Mouse (Mus musculus) layer of hippocampus, adult 2 months (tissue): ENCODE measurements around the gene Fau. TPM values are rescaled to one million over a fixed set of nuclear protein-coding genes. Genes with fewer than 3 reads are reported as not detected.

Experiments
- DNase-seq, 2 experiments: peaks; one replicate each; pipeline ENCODE4 v3.0.0; 2022; ENCODE audit warnings: low spot score in 2 of 2
- H3K27ac ChIP-seq: fragments of 200-600 bp; 2 replicates; pipeline ENCODE4 v1.8.1; 2022
- H3K4me3 ChIP-seq: fragments of 200-600 bp; 2 replicates; pipeline ENCODE4 v1.8.1; 2022; ENCODE audit warnings: mild to moderate bottlenecking
- CTCF ChIP-seq: fragments of 200-600 bp; conservative IDR thresholded peaks from 2 replicates; pipeline ENCODE4 v1.8.1; 2022; ENCODE audit warnings: antibody characterized with exemption, mild to moderate bottlenecking, moderate library complexity
- total RNA-seq, 2 experiments: library from RNA; stranded (reverse); gene quantifications; 2 replicates each; pipeline ENCODE4 v1.2.3; 2021

Gene Fau
- total RNA-seq, 2 experiments from 2014 or later = 676 to 714 TPM

DNA sequence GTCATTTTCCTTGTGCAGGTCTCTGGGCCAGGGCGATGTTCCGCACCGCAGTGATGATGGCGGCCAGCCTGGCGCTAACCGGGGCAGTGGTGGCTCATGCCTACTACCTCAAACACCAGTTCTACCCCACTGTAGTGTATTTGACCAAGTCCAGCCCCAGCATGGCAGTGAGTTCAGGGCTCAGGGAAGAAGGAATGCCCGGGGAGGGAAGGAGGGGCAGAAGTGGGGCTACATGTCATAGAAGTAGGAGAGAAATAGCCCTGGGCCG, 9.8 kb upstream of the Fau start:
- peak overlapping the region; percentile 99 for H3K4me3 ChIP-seq
- DNase-seq = no peak
- H3K27ac ChIP-seq = peak overlapping the region; percentile 99; the same call in 1 of the 2 replicates
- TF ChIP-seq CTCF = no peak

DNA sequence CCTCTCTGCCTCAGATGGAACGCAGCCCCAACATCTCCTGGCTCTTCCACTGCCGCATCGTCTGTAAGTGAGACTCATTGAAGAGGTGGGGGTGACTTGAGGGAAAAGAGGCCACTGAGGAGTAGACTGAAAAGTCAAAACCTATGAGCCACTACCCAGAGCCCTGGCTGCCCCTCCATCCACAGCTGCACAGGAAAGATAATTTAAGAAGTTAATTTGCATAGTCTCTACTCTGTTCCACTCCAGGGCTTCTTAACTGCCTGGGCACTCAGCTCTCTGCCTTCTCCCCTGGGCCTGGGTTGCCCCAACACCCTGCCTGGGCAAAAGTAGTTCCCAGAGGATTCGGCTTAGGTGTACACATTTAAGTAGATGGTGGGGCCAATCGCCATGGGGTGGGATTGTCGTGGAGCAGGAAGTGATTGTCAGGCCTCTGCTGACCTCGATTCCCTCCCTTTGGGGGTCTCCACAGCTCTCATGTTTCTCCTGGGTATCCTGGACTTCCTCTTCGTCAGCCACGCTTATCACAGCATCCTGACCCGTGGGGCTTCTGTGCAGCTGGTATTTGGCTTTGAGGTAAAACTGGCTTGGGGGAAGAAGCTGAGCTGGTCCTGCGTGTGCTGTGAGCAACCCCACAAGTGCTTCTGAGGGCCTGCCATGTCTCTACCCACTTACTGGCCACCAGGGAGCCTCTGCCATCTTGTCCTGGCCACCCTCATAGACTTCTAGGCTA, 8.8 kb upstream of the Fau start:
- no peak for TF ChIP-seq CTCF
- no peak overlapping the region for H3K27ac ChIP-seq
- DNase-seq = no peak
- H3K4me3 ChIP-seq = no peak overlapping the region

DNA sequence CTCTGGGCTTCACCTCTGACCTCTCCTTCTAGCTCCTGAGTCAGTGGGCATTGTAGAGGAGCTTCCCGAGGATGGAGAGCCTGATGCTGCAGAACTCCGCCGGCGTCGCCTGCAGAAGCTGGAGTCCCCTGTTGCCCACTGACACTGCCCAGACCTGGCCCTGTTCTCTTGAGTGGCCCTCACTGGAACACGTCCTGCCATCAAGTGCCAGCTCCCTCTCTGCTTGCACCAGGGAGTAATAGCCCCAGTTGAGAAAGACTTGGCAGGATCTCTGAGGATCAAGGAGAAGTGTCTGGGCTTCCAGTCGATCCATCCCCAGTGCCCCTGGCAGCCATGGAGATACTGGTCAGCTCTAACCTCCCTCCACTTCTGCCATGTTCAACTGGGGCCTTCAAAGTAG, 5.1 kb upstream of the Fau start:
- Histone ChIP-seq H3K27ac (no peak overlapping the region), H3K4me3 (no peak overlapping the region)
- DNase-seq = no peak
- no peak for TF ChIP-seq CTCF

DNA sequence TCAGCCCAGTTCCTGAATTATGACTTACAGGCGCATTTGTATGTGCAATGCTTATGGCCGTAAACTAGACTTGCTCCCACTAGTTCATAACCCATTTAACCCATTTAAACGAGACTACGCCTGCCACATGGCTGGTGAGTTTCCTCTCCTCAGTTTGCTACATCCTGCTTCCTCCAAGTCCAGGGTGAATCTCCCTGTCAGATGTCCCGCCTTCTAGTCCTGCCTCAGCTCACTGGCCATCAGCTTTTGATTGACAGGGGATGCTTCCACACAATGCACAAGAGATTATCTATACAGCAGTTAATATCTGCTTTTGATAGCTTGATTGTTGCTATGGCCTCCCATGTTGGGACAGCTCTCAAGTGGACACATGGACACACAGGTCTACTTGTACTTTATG, 3.3 kb upstream of the Fau start:
- no peak overlapping the region for H3K27ac ChIP-seq
- TF ChIP-seq CTCF = no peak
- DNase-seq = no peak
- H3K4me3 ChIP-seq = no peak overlapping the region

DNA sequence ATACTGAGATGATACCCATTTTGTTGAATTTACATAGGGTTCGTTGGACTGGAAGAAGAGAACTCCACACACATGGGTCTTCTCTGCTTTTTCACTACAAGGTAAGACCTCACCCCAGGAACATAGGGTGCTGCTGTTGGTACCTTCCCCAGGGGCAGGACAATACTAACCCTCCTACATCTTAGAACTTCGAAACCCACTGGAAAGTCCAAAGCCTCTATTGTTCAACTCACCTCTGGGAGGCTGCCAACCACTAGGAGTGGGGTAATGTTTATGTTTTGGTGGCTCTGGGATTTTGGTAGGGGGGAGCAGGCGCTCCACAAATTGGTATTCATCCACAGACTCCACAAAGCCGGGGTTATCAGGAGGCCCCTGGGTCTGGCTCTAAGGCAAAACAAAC, 948 bp upstream of the Fau start:
- TF ChIP-seq CTCF = no peak
- DNase-seq = no peak
- Histone ChIP-seq H3K27ac (no peak overlapping the region), H3K4me3 (peak overlapping the region; percentile 96)

DNA sequence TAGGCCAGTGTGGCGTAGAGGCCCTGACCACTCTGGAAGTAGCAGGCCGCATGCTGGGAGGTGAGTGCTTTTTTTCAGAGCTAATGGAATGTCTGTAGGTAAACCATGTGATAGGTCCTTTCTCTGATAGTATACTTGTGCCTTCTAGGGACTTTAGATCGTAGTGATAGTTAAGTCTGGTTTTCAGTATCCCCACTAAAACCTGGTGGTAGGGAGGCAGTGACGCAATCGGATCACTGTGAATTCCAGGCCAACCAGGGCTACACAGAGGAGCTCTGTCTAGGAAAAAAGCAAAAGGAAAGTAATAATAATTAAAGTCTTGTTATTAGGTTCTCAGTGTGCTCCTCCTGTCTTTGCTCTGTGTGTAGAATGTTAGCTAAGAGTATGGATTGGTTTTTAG, 869 bp downstream of the Fau start:
- peak overlapping the region; percentile 96 for H3K4me3 ChIP-seq
- H3K27ac ChIP-seq = peak overlapping the region; percentile 95
- TF ChIP-seq CTCF = no peak
- no peak for DNase-seq

DNA sequence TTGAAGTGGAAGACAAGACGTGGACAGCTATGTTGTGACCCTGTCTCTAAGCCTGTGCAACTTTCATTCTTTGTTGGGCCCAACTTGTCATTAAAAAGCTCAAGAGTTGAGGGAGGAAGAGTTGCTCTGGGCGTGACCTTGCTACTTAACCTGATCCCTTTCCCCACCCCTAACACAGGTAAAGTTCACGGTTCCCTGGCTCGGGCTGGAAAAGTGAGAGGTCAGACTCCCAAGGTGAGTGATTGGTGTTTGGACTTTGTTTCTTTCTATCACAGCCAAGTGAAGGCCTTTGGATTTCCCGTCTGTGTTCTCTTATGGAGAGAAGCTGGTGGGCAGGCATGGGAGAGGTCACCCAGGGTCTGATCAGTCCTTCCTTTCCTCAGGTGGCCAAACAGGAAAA, 1.3 kb downstream of the Fau start:
- Histone ChIP-seq H3K4me3 (peak overlapping the region; percentile 96), H3K27ac (no peak overlapping the region; the same call in 1 of the 2 replicates)
- DNase-seq = no peak
- TF ChIP-seq CTCF = no peak

DNA sequence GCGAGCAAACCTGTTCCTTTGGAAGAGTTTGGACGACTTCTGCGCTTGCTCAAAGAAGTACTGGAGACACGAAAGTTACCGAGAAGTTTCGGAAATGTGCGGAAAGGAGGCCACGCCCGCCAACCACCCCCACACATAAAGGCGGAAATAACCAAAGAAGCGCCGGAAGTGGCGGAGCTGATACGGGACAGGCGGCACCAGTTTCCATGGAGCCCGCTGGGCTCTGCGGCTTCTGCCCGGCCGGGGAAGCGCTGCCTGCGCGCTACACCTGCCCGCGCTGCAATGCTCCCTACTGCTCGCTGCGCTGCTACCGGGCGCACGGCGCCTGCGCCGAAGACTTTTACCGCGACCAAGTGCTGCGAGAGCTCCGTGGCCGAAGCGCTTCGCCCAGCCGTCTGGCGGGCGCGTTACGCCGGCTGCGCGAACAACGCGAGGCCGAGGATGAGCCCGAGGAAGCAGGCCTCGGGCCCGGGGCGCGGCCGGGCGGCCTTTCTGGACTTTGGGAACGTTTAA, 3.4 kb downstream of the Fau start, which contains the start of gene Znhit2:
Gene Znhit2, plus strand, starts transcription at position 172 of the 513 bp plus-strand sequence.
- peak; percentile 94 to 96 for DNase-seq
- Histone ChIP-seq H3K27ac (peak within 1 kb of the TSS; percentile 96), H3K4me3 (peak within 1 kb of the TSS; percentile 85)
- peak; percentile 61 for TF ChIP-seq CTCF

DNA sequence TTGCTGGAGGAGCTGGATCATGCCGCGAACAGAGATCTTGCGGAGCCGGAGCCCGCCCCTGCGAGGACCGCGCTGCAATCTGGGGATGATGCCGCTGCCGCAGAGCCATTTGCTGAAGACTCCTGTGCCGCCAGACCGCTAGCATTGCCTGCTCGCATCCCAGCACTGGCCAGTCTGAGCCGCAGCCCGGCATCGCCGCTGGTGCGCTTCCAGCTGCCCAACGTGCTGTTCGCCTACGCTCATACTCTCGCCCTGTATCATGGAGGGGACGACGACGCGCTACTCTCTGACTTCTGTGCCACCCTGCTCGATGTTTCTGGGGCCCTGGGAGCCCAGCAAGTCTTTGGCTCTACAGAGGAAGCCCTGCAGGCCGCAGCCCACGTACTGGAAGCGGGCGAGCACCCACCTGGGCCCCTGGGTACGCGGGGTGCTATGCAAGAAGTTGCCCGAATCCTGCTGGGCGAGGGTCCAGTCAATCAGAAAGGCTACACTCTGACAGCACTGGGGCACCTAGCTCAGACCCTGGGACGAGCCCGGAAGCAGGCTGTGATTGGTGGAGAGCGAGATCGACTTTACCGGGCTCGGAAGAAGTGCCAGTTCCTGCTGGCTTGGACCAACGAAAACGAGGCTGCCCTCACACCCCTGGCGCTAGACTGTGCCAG, 4.1 kb downstream of the Fau start:
- peak overlapping the region; percentile 96 for H3K27ac ChIP-seq
- H3K4me3 ChIP-seq = peak overlapping the region; percentile 85
- no peak for TF ChIP-seq CTCF
- DNase-seq = no peak

DNA sequence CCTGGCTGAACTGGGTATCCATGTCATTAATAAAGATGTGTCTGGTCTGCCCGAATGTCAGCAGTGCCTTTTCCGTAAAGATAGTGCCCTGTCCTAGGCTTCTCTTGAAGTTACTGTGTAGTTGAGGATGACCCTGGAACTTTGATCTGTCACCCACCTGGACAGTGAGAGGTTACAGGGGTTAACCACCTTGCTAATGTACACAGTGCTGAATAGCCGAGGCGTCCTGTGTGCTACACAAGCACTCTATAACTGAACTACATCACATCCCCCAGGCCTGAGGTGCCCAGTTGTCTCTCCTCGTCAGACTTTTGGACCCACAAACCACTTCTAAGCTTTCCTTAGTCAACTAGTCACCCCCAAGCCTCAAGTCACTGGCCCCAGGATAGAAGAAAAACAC, 4.8 kb downstream of the Fau start:
- peak overlapping the region; percentile 85 for H3K4me3 ChIP-seq
- TF ChIP-seq CTCF = no peak
- DNase-seq = no peak
- H3K27ac ChIP-seq = peak overlapping the region; percentile 96

DNA sequence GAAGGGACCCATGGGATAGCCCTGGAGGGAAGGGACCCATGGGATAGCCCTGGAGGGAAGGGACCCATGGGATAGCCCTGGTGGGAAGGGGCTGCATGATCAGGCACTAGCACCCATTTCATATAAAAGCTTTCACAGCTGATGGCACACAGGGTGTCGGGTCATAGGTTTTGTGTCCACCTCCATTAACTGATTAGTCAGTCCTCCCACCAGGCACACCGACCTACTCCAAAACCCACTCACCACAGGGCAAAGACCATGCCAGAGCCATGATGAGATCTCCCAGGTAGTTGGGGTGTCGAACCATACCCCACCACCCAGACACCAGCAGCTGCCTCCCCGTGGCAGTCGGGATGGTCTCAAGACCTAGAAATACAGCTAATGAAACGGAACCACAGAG, 5.4 kb downstream of the Fau start:
- TF ChIP-seq CTCF = no peak
- Histone ChIP-seq H3K27ac (no peak overlapping the region), H3K4me3 (peak overlapping the region; percentile 85; the same call in 1 of the 2 replicates)
- DNase-seq = no peak

DNA sequence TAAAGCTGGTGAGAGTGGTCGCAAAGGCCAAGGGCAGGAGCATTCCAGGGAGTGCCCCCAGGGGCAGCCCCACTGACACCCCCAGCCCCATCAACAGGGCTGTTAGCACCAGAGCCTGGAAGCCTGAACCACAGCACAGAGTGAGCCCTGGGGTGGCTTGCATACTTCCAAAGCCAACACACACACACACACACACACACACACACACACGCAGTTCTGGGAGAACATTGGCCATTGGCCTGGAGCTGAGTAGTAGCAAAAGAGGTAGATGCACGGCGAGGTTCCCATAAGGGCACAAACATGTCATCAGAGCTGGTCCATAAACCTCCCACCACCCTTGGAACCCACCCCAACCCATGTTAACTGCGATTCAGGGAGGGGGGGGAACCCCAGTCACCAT, 8.9 kb downstream of the Fau start:
- H3K27ac ChIP-seq = peak overlapping the region; percentile 87
- H3K4me3 ChIP-seq = peak overlapping the region; percentile 57
- no peak for TF ChIP-seq CTCF
- DNase-seq = no peak

DNA sequence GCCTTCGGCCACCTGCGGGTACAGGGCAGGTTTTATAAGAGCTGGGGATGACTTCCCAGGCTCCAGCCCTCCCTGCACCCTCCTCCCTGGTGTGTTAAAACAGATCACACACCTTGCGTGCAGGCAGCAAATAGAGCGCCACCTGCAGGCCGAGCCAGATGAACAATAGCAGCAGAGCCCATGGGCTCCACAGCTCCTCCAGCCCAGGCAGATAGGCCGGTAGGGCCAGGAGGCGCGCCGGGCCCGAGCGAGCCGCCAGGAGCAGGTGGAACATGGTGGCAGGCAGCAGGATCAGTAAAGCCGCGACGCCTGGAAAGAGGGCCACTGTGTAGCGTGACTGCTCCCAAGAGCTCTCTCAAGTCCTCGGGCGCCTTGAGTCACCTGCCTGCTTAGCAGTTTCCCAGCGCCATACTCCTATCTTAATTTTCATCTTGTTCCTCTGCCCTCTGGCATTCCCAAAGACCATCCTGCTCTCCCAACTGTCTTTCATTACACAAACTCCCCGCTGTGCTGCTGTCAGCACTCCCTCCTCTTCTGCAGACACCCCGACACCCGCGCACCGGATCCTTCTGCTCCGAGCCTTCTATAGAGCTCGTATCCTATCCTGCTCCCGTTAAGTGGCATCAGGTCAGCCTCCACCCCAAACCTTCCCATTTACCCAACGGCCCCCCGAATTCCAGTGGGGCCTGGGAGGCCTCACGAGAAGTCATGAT, 9.5 kb downstream of the Fau start:
- TF ChIP-seq CTCF = peak; percentile 97
- H3K4me3 ChIP-seq = peak overlapping the region; percentile 57
- DNase-seq = peak; percentile 66 to 80
- H3K27ac ChIP-seq = peak overlapping the region; percentile 87
